Mouse (Mus musculus) embryonic facial prominence, embryonic 14.5 days (tissue): ENCODE data around the gene Col12a1. TPM values are rescaled to one million over a fixed set of nuclear protein-coding genes. Genes with fewer than 3 reads are reported as not detected.

Experiments
- polyA plus RNA-seq: library from polyadenylated mRNA; unstranded; fragments of >200 nt; fragmentation: Nextera tagmentation; extraction: Ambion mirVana; gene quantifications from 2 replicates; pipeline ENCODE4 v1.2.1, GENCODE M21; 2014

Gene Col12a1
- polyA plus RNA-seq, 1 experiment from 2014 or later, result 301 TPM

Other genes with a start within 250 kb of the Col12a1 start
- 644 and 755 TPM in 2 replicates for gene Cox7a2, start 41.0 kb upstream of the Col12a1 start, polyA plus RNA-seq
- 69.4 and 74.4 TPM in 2 replicates for gene Tmem30a, start 74.7 kb upstream of the Col12a1 start, polyA plus RNA-seq